Mouse (Mus musculus): ENCODE data around the gene Sun2.

GRCm38 (mm10) chr15:79693740-79694139 lies 48.6 kb downstream of the Sun2 start:
- TF ChIP-seq POLR2A (IDR thresholded peaks at IDR 0.05; ENCODE audit: low read depth, low read length) (no peak), ZNF384 (IDR thresholded peaks at IDR 0.05; ENCODE audit: low read depth, low read length) (no peak), MEF2A (IDR thresholded peaks at IDR 0.05; ENCODE audit: borderline replicate concordance, low read depth, low read length) (no peak), NELFE (IDR thresholded peaks at IDR 0.05; ENCODE audit: low read depth, low read length) (no peak), CTCF (conservative IDR thresholded peaks at IDR 0.05 in 1 of 2, IDR thresholded peaks at IDR 0.05 in 1 of 2; ENCODE audit: low read depth in 2 of 2, low read length in 2 of 2) (no peak), JUND (conservative IDR thresholded peaks at IDR 0.05; ENCODE audit: low read depth, low read length) (no peak), RAD21 (IDR thresholded peaks at IDR 0.05; ENCODE audit: low read depth, low read length) (no peak), EP300 (IDR thresholded peaks at IDR 0.05; ENCODE audit: low read length) (no peak)

All from CH12.LX (cell line).